Mouse (Mus musculus) thymus, adult 2 months (tissue): ENCODE measurements at regions not wholly inside any gene's neighbourhood (a gene's known extent, or its start where the extent isn't known, plus 50 kb on each side); places are given as distances from the start of the nearest gene placed in this dataset.
"Not testable (repeated sequence)": the region's sequence is repeated elsewhere in the genome, so short reads cannot be mapped to it uniquely, and the experiment has no call there.

ENCODE experiments used
- CTCF ChIP-seq: fragments of 200-500 bp; IDR thresholded peaks from 2 replicates; pipeline ENCODE4 v1.5.1; 2012; ENCODE audit warnings: mild to moderate bottlenecking, control low read depth, low read length, moderate library complexity, borderline replicate concordance; ENCODE audit not compliant: control insufficient read depth, poor library complexity, insufficient read depth; ENCODE audit errors: extremely low read depth
- POLR2A ChIP-seq: fragments of 200-500 bp; IDR thresholded peaks from 2 replicates; pipeline ENCODE4 v1.6.1; 2012; ENCODE audit warnings: mild to moderate bottlenecking, low read length, control low read depth, moderate library complexity; ENCODE audit not compliant: control insufficient read depth, poor library complexity, insufficient read depth; ENCODE audit errors: extremely low read depth

- TF ChIP-seq CTCF, POLR2A: not testable (repeated sequence)
Observed at GRCm38 (mm10) chr10:22461480-22462050, 101.2 kb downstream of the Raet1d start.
